Mouse (Mus musculus) heart, postnatal 10 days (tissue): ENCODE results near the gene Nmb. TPM values are rescaled to one million over a fixed set of nuclear protein-coding genes. Genes with fewer than 3 reads are reported as not detected.

ENCODE experiments used
- DNase-seq, 2 experiments: peaks; one replicate each; pipeline ENCODE4 v3.0.0; 2021
- intact Hi-C: fragments of 180-260 bp; cut with DNase I; formaldehyde crosslinking; loops from one replicate; pipeline ENCODE4 v1.15.1; 2025
- total RNA-seq, 2 experiments: library from RNA; stranded (reverse); gene quantifications; 2 replicates each; pipeline ENCODE4 v1.2.3; 2021

Gene Nmb
- total RNA-seq, 2 experiments from 2014 or later: 2.1 to 6.4 TPM

DNA sequence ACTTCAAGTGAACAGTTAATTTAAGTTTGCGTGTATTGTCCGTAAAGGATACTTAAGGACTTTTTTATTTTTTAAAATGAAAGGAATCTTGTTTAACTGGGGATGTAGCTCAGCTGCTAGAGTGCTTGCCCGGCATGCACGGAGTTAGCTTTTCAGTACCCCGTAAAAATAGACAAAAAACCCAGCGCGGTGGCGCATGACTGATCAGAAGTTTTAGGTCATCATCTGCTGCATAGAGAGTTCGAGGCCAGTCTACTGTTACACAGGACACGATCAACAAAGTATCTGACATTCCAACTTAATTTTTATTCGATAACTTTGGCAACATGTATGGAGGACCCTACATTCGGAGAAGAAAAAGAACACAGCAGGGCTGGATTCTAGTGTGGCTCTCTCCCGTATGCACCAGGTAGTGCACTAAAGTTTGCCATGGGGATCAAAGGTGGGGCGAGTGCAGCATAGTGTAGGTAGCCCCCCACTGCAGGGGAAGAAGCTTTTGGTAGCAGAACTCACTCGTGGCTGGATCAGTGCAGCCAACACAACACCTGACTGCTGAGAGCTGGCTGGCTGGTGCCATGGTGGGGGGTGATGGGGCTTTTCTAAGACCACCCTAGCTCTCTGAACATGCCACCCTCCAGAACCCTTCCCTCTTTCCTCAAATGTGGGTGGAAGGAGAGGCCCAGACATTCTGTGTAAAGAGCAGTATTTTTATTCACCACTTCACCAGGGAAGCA lies 3.2 kb downstream of the Nmb start:
- intact Hi-C loops: loop anchor here (5.0 kb wide), 1 partner anchor 91 kb away; the partner anchor contains the start of gene Zfp592
- DNase-seq: peak; percentile 17 to 42

DNA sequence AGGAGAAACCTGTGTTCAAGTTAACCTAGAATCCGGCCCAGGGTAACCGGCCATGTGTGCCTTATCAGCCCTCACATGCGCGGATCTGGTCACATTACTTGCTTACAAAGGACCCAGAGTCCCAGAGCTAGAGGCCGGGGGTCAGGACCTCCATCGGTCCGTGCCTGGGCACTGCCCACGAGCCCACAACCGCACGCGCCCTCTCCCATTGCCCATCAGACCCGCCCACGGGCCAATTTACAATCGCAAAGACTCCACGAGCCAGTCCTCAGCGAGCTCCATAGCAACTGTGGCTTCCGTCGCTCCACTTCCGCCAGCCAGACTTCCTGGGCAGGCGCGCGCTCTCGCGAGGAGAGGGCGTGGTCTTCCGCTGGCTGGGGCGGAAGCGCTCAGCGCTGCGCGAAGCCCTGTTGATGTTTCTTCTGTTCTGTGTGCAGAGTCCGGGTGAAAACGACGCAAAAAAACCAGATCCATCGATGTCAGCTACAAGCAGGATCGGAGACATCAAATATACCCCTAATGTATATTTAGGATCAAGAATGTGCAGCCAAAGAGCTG lies 3.9 kb downstream of the Nmb start, which contains the start of gene Wdr73:
TSS of gene Wdr73 (minus strand) at position 326 of the 558 bp plus-strand sequence.
- intact Hi-C loops: loop anchor here (5.0 kb wide), 1 partner anchor 91 kb away; the partner anchor contains the start of gene Zfp592
- peak; percentile 93 to 94 for DNase-seq

DNA sequence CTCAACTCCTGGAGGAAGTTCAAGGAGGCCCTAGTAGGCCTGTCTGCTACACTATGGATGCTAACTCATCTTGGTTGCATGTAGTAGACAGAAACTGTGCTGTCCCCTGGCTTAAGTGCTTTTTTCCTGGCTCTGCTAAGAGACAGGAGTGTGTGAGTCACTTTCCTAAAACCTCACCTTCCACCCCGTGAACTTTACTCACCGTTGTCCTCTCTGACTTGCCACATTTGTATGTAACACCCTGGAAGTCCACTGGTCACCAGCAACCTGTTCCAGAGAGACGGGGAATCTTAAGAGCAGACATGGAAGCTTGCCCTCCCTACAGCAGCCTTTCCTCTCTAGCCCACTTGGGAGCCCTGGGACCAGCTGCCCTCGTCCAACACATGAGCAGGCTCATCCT lies 7.2 kb downstream of the Nmb start:
- intact Hi-C loops: no loop called here
- no peak for DNase-seq

DNA sequence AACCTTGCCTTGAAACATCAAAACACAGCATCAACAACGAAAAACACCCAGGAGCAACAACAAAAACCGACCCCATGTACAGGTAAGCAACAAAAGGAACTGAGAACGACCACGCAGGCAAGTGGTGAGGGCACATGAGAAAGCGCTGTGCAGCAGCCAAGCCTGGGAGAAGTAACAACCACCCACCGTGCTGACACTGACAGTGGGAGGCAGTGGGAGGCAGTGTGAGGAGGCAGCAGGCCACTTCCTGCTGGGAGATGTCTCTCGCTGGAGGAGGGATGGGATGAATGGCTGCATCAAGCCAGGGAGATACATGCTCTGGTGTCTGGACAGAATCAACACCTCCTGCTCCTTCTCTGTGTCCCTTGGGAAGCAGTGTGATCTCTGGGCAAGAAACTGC lies 7.7 kb downstream of the Nmb start:
- intact Hi-C loops: no loop called here
- DNase-seq: no peak

DNA sequence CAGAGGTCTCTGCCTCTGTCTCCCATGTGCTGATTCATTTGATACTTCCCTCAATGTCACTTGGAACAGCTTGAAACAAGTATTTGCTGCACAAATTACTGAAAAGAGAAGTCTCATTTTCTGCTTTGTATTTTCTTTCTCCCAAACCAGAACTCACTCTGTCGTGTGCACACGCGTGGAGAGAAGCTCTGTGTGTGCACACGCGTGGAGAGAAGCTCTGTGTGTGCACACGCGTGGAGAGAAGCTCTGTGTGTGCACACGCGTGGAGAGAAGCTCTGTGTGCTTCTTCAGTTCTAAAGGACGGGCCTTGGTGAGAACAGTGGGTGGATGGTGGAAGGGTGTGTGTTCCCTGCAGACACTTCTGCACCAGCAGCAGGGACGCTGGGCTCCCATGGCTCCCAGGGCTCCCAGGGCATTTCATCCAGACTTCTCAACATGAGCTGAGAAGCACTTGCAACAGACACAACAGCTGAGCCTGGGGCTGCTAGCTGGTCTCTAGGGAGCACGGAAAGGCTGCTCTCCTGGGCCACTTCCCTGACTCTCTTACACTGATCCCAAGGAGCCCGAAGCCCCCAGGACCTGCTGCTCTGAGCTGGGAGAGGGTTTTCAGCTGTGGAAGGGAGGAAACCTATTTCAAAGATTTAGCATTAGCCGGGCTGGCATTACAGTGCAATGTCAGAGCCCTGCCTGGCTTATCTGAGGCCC lies 9.9 kb downstream of the Nmb start:
- DNase-seq: no peak
- intact Hi-C loops: no loop called here

DNA sequence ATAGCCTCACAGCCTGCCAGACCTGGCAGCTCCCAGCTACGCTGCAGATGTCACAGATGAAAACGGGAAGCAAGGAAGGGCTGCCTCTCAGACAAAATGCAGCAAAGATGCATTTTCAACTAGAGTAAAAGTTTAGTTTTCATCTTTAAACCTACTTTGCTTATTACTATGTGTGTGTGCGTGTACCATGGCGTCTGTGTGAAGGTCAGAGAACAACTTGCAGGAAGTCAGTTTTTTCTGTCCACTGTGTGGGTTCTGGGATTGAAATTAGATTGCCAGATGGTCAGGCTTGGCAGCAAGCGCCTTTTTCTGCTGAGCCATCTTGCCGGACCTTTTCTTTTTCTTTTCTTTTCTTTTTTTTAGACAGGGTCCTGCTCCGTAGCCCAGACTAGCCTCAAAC lies 10.7 kb downstream of the Nmb start:
- no peak for DNase-seq
- intact Hi-C loops: no loop called here

DNA sequence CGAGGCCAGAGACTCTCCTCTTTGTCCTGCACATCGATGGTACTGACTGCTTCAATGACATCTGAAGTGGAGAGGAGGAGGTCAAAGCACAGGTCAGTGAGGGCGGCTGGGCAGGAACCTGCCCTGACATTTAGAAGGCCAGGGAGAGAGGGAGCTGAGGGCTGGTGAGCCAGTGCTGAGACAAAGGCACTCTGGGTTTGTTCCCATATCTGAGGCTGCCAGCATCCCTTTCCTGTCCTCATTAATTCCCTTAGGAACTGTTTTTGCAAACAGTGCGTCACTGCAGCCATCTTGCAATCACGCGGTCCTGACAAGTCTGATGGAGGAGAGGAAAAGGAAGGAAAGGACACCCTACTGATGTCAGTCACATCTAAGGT lies 11.1 kb downstream of the Nmb start:
- intact Hi-C loops: no loop called here
- peak; percentile 27 to 39 for DNase-seq

DNA sequence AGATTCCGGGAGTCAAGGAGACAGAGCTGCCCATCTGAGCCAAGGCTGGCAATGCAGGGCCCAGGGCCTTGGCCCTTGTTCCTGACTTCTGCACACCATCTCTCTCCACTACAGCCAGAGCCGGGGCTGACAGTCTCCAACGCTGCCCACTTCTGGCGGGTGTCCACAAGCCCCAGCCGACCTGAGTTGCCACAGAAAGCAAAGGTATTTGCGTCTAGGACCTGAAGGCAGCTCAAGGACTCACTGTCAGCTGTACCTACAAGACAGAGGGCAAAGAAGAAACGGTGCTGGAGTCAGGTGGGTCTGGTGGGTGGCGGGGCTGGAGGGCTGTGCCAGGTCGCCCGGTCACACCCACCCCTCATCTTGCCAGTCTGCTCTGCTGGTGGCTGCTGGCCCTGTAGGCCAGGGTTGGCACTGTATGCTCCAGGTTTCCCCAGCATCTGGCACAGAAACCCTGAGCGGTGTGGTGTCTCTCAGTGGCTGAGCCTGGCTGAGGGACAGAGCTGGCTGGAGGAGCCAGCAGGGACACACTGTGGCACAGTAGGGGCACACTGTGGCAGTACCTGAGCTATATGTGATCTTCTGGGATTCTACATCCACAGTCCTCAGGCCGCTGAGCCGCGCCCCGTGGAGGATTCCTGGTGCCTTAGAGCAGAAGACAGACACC lies 11.7 kb downstream of the Nmb start:
- no peak for DNase-seq
- intact Hi-C loops: no loop called here

DNA sequence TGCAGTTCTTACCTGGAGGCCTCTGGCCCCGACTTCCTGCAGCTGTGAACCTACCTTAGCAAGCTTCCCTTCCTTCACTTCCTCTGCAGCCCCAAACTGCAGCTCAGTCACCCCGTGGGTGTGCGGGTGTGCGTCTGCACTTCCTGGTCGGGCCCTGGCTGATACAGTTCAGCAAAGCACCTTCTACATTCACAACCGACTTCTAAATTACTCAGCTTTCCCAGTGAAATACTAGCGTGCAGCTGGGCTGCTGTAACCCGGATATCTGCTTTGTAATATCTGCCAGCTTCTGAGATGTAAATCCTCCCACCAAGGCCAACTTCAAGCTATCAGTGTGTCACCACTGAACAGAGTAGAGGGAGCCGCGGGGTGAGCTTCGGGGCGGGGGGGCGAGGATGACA lies 15.0 kb downstream of the Nmb start:
- intact Hi-C loops: loop anchor here (5.0 kb wide), 1 partner anchor 137 kb away; no protein-coding TSS in a partner anchor
- peak; percentile 31 to 39 for DNase-seq

DNA sequence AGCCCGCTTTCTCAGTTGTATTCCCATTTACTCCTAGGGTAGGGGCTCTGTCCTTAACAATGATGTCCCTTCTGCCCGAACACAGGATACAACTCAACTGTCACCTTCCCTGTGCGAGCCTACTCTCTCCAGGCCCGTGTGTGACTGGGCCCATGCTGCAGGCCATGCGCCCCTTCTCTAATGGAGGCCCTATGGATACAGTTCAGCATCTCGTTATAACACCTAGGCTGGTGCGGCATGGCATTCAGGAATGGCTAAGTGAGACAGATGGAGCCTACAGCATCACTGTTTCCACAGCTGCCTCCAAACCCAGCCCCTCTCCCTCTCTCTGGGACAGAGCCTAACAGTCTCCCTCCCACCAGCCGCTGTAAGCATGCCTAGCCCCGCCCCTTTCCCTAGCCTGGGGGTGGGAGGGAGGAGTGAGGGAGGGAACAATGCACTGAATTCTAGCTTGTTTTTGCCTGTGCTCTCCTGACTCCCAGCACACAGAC lies 15.8 kb downstream of the Nmb start:
- DNase-seq: peak; percentile 66 to 77
- intact Hi-C loops: loop anchor here (5.0 kb wide), 1 partner anchor 138 kb away; no protein-coding TSS in a partner anchor

DNA sequence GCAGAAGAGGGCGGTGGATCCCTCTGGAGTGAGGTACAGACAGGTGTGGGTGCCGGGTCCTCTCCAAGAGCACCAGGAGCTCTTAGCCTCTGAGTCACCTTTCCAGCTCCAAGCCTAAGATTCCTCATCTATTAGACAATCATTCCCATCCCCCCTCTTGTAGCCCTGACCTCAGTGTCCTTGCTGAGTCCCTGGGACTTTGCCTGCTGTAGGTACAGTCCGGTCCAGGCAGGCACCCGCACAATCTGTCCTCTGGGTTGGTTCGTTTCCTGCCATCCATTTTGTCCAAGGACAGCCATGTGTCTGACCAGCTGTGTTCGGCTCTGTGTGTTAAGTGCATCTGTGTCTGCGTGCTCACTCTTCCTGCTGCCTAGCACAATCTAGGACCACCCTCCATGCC lies 16.3 kb downstream of the Nmb start:
- intact Hi-C loops: loop anchor here (5.0 kb wide), 1 partner anchor 139 kb away; no protein-coding TSS in a partner anchor
- no peak for DNase-seq

DNA sequence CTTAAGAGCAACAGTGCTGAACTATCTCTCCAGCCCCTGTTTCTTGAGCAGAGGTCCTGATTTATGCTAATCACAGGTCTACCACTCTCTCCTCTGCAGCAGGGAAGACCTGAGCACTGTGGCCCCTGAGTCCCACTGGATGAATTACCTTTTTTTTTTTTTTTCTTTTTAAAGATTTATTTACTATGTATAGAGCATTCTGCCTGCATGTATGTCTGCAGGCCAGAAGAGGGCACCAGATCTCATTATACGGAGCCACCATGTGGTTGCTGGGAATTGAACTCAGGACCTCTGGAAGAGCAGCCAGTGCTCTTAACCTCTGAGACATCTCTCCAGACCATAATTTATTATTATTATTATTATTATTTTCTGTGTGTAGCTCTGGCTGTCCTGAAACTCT lies 19.2 kb downstream of the Nmb start:
- DNase-seq: no peak

DNA sequence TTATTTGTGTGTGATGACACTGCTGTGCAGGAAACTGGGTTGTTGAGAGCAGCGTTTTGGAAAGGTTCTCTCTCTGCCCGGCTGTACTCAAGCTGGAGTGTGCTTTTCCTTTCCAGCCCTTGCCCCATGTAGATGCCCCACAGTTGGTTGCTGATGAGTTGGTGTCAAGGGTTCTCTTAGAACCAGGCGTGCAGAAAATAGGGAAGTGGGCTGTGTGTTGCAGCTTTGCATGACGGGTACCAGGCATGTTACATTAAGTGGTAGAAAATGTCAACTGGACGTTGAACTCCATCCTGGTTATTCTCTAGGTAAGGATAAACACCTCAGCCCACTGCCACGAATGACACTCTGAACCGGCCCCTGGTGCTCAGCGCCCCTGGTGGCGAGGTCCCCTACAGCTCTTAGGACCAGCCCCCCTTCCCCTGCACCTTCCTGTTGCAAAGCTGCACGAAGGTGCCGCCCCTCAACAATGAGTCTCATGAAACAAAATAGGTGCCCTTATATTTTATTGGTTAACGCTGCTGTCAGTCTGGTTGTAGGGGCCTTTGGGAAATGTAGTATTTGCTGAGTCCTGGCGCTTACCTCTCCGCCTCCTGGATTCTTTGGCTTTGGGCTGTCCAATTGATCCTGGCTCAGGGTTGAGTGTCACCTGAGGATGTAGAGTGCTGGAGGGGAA lies 21.9 kb downstream of the Nmb start:
- DNase-seq: peak; percentile 55 to 65
- intact Hi-C loops: no loop called here

More for the DNA sequence above, 19.2 kb downstream of the Nmb start:
- intact Hi-C loops: loop anchor here (1.0 to 5.0 kb wide), 2 partner anchors 142 to 270 kb away; no protein-coding TSS in a partner anchor

DNA sequence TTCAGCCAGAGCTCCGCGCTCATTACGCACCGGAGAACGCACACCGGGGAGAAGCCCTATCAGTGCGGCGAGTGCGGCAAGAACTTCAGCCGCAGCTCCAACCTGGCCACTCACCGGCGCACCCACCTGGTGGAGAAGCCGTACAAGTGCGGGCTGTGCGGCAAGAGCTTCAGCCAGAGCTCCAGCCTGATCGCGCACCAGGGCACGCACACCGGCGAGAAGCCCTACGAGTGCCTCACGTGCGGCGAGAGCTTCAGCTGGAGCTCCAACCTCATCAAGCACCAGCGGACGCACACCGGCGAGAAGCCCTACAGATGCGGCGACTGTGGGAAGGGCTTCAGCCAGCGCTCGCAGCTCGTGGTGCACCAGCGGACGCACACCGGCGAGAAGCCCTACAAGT lies 29.1 kb downstream of the Nmb start:
- intact Hi-C loops: no loop called here
- DNase-seq: no peak

DNA sequence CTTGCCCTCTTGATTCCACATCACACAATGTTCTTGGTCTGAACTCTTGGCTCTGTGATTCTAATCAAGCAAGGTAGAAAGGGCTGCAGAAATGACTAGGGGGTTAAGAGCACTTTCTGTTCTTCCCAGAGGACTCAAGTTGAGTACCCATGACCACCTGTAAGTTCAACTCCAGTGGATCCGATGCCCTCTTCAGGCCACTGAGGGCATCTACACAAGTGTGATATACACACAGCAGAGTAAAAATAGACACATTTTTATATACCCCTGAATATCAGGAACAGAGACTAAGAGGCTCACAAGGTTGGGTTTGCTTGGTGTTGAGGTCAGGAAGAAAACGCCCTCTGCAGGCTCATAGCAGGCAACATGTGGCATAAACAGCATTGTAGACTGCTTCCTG lies 31.2 kb downstream of the Nmb start:
- intact Hi-C loops: no loop called here

DNA sequence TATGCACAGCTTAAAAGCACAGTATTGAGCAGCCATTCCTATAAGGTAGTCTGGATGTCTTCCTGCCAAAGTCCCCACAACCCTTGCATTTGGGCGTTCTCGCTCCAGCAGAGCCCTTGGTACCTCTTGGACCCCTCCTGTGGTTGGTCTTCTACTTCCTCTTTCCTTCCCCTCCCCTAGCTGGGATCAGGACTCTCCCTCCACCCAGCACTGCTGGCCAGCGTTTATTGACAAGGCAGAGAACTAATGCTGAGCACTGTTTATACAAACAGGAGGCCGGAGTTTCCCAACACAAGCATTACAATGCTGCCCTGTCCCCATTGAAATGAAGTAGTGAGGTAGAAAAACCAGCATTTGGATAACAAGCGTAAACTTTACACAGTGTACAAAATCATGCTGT lies 31.8 kb downstream of the Nmb start:
- no peak for DNase-seq
- intact Hi-C loops: no loop called here

More for the DNA sequence above, 31.2 kb downstream of the Nmb start:
- DNase-seq: no peak

DNA sequence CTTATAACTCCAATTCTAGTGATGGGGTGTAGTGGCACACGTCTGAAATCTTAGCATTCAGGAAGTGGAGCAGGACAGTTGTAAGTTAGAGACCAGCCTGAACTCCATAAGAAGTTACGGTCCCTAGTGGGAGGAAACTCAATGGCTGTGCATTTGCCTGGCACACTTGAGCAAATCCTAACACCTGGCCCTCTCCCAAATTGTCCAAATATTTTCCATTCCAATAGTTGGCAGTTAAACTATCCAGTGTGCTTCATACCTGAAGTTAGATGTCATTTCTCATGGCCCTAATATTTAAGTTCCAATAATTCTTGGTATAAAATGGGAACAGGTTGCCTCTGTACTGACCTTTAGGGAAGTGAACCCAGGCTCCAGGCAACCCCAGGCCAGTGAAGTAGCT lies 36.2 kb downstream of the Nmb start:
- no peak for DNase-seq
- intact Hi-C loops: no loop called here

DNA sequence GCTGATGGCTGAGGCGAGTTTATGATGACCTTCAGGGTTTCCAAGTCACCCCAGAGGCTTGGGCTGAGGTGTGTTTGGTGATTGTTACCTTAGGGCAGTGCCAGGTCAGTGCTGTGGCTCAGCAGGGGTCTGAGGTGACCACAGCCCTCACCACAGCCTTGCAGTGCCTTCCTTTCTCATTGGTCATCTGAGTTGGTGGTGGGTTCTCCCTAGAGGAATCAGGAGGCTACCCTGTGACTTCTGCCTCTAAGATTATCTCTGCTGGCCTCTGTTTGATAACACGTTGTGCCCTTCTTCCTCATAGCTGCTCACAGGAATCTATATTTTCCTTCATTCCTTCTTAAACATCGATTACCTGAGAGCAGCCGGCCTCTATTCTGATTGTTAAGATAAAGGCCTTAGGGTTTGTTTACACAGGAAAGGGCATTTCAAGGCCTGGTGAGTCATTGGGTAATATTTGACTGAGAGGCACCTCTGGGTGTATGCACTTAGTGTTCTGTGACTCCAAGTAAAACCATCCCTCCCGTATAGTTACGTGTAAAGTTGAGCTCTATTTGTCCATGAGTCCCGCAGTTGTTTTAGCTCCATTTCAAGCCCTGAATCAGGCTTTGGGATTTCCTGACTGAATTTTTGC lies 38.2 kb downstream of the Nmb start:
- intact Hi-C loops: no loop called here
- DNase-seq: no peak

DNA sequence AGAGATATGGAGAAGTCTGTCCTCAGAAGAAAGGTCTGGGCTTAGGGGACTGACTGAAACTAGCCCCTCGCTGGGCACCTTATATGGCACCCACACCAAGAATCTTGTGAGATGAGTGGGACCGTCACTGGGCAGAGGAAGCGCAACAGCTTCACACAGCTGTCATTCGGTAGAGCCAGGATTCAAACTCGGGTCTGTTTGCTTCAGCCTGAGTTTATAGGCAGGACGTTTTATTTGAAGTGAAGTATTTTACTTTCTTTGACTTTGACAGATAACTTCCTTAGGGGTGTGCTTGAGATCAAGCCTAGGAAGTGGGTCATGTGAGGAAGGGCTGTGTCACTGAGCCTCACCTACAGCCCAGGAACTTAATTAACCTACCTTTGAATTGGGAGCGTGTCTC lies 39.4 kb downstream of the Nmb start:
- no peak for DNase-seq
- intact Hi-C loops: no loop called here

DNA sequence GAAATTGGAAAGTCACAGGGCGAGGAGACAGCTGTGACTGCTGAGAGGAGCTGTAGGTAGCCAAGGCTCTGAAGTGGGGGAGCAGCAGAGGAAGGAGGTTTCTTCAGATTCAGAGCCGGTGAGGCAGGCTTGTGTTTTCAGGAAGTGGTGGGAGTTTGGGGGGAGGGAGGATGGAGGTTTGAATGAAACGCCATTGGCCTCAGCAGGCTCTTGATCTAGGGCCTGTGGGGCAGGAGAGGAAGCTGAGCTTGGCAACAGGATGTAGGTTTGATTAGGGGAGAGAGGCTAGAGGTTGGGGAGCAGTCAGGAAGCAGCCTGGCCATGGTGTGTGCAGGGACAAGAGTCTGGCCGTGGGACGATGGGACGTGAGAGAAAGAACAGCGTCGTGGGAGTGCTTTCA lies 40.0 kb downstream of the Nmb start:
- intact Hi-C loops: no loop called here
- peak; percentile 47 to 53 for DNase-seq
